ENCODE assay signal across 8 mouse cellular contexts in the genomic region with DNA sequence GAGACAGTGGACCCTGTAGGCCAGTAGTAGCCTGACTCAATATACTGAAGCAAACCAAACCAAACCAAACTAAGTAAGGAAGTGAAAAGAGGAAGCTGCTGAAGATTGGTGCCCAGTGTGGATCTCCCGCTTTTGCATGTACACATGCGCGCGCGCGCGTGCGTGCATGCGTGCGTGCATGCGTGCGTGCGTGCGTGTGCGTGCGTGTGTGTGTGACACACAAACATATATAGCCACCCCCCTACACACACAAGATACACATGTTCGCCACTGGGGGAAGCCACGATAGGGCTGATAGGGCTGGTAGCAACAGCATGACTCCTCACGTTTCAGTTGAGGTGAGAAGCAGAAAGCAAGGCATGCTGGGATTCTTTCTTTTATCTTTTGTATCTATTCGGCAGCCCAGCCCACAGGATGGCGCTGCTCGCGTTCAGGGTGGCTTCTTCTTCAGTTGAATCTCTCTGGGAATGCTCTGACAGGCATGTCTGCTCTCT. TPM values are rescaled to one million over a fixed set of nuclear protein-coding genes. Genes with fewer than 3 reads are reported as not detected.
DNase-seq lines count a peak whose midpoint lies in the region; ATAC-seq and TF ChIP-seq lines count a peak whose summit lies in the region.

No protein-coding gene starts in this region.

- H3K27me3 ChIP-seq in lung, embryonic 14.5 days (ENCODE audit: insufficient read depth, low read length) = peaks cover 5% of the 10 kb centered on the region; the same call in 1 of the 2 replicates
- H3K27me3 ChIP-seq in forebrain, embryonic 15.5 days = no peaks in the 10 kb centered on the region
- 0 out of 2 replicates have a peak, but pooled peaks cover 4% of the 10 kb centered on the region for H3K27me3 ChIP-seq in limb, embryonic 15.5 days

- intact Hi-C loops in gastrocnemius, postnatal 14 days (cut with DNase I; ENCODE audit: low total_unique reads) = no loop called here

- TF ChIP-seq CTCF in lung, embryonic 14.5 days (IDR thresholded peaks at IDR 0.05; ENCODE audit: low read depth) = peak; percentile 41; the same call in 1 of the 2 replicates

- ATAC-seq in lung, embryonic 14.5 days (ENCODE audit: insufficient read depth) = no peak
- peak; percentile 66 for ATAC-seq in forebrain, embryonic 15.5 days (replicated peaks)
- no peak for ATAC-seq in limb, embryonic 15.5 days (ENCODE audit: insufficient number of reproducible peaks, low FRiP score, low TSS enrichment, low read depth)

- H3K4me1 ChIP-seq in lung, embryonic 14.5 days (ENCODE audit: insufficient read depth) = peaks cover 2% of the 10 kb centered on the region
- 0 out of 2 replicates have a peak, but pooled peaks cover 9% of the 10 kb centered on the region for H3K4me1 ChIP-seq in forebrain, embryonic 15.5 days
- peaks cover 9% of the 10 kb centered on the region for H3K4me1 ChIP-seq in limb, embryonic 15.5 days

- H3K4me2 ChIP-seq in lung, embryonic 14.5 days = peak overlapping the region; percentile 51
- H3K4me2 ChIP-seq in forebrain, embryonic 15.5 days (replicated peaks) = peak overlapping the region; percentile 28
- peak overlapping the region; percentile 22; the same call in 1 of the 2 replicates for H3K4me2 ChIP-seq in limb, embryonic 15.5 days

- H3K27ac ChIP-seq in lung, embryonic 14.5 days (ENCODE audit: low read depth) = no peak overlapping the region
- no peak overlapping the region for H3K27ac ChIP-seq in forebrain, embryonic 15.5 days (replicated peaks)
- H3K27ac ChIP-seq in limb, embryonic 15.5 days = no peak overlapping the region; the same call in 1 of the 2 replicates

- H3K36me3 ChIP-seq in lung, embryonic 14.5 days (ENCODE audit: insufficient read depth) = no peaks in the 10 kb centered on the region
- H3K36me3 ChIP-seq in forebrain, embryonic 15.5 days = no peaks in the 10 kb centered on the region
- H3K36me3 ChIP-seq in limb, embryonic 15.5 days = no peaks in the 10 kb centered on the region

- no peak overlapping the region; the same call in 1 of the 2 replicates for H3K9ac ChIP-seq in lung, embryonic 14.5 days
- H3K9ac ChIP-seq in forebrain, embryonic 15.5 days (replicated peaks) = no peak overlapping the region
- H3K9ac ChIP-seq in limb, embryonic 15.5 days = no peak overlapping the region

- DNase-seq in lung, embryonic 14.5 days = peak; percentile 56
- DNase-seq in lung, postnatal 14 days = no peak
- DNase-seq in c-Kit-positive CD71-negative TER-119-negative erythroid progenitor cells, embryonic 14.5 days (ENCODE audit: low read depth) = peak; percentile 48
- DNase-seq in naive thymus-derived CD4-positive, alpha-beta T cell, adult 2 months (ENCODE audit: low read depth) = peak; percentile 64
- DNase-seq in gastrocnemius, postnatal 14 days = no peak
- no peak for DNase-seq in frontal cortex, postnatal 10 days (ENCODE audit: low spot score in 2 of 2)

- 34% methylated on average over 23 of the region's 23 CpGs for WGBS in lung, embryonic 14.5 days
- 39% methylated on average over 23 of the region's 23 CpGs for WGBS in forebrain, embryonic 15.5 days
- 37% methylated on average over 23 of the region's 23 CpGs for WGBS in limb, embryonic 15.5 days

- peak overlapping the region; percentile 15; the same call in 1 of the 2 replicates for H3K4me3 ChIP-seq in lung, embryonic 14.5 days (ENCODE audit: low read depth, low read length)
- peak overlapping the region; percentile 15; the same call in 1 of the 2 replicates for H3K4me3 ChIP-seq in forebrain, embryonic 15.5 days
- peak overlapping the region; percentile 15; the same call in 1 of the 2 replicates for H3K4me3 ChIP-seq in limb, embryonic 15.5 days

- H3K9me3 ChIP-seq in lung, embryonic 14.5 days (ENCODE audit: low read depth, low read length) = no peaks in the 10 kb centered on the region
- H3K9me3 ChIP-seq in forebrain, embryonic 15.5 days = no peaks in the 10 kb centered on the region
- no peaks in the 10 kb centered on the region for H3K9me3 ChIP-seq in limb, embryonic 15.5 days

RNA-seq across cellular contexts. Expression of gene Ncs1, which starts 6.4 kb away (rescaled TPM):
- 26.5 and 28.6 TPM in 2 replicates for polyA plus RNA-seq in lung, embryonic 14.5 days (2014; fragmentation: Nextera tagmentation; extraction: Ambion mirVana)
- polyA plus RNA-seq in forebrain, embryonic 15.5 days (2015; fragmentation: Nextera tagmentation; extraction: Ambion mirVana) = 115 and 116 TPM in 2 replicates
- 32.3 and 33.9 TPM in 2 replicates for polyA plus RNA-seq in limb, embryonic 15.5 days (2015; fragmentation: Nextera tagmentation; extraction: Ambion mirVana)
- total RNA-seq in gastrocnemius, postnatal 14 days (2021) = 10 to 100 TPM in 1 of 2 experiments, 1 to 10 TPM in 1; 6.1 to 12.0 TPM

Comparison
In these comparisons a context has a peak if more than half of its experiments do, and no peak if none do; other contexts are left out.
1. DNase-seq: peak in lung, embryonic 14.5 days (single experiment), c-Kit-positive CD71-negative TER-119-negative erythroid progenitor cells, embryonic 14.5 days (single experiment) and naive thymus-derived CD4-positive, alpha-beta T cell, adult 2 months (single experiment); none in lung, postnatal 14 days (single experiment), gastrocnemius, postnatal 14 days (single experiment) and frontal cortex, postnatal 10 days (0 of 2).
2. Peak in every context shown above with its lines, with median percentiles within 50 percentile points of each other: H3K4me2 ChIP-seq and H3K4me3 ChIP-seq.